Mouse (Mus musculus) stomach, embryonic 15.5 days (tissue): ENCODE results near the gene Tulp4. TPM values are rescaled to one million over a fixed set of nuclear protein-coding genes. Genes with fewer than 3 reads are reported as not detected.
"Not testable (repeated sequence)": the region's sequence is repeated elsewhere in the genome, so short reads cannot be mapped to it uniquely, and the experiment has no call there.

Experiments used
- ATAC-seq: fragments of 200-750 bp; cut with Nextera tagmentation; 2 replicates; pipeline ENCODE4 v1.8.0; 2017; ENCODE audit warnings: low read depth, moderate number of reproducible peaks, moderate TSS enrichment; ENCODE audit not compliant: insufficient read depth, low FRiP score
- H3K27ac ChIP-seq: fragments of 300-500 bp; sonication (generic); 2 replicates; pipeline ENCODE4 v1.5.1; 2015; ENCODE audit warnings: mild to moderate bottlenecking, inconsistent platforms
- H3K27me3 ChIP-seq: fragments of 300-500 bp; sonication (generic); replicated peaks from 2 replicates; pipeline ENCODE4 v1.6.1; 2015; ENCODE audit warnings: inconsistent platforms
- H3K36me3 ChIP-seq: fragments of 300-500 bp; sonication (generic); 2 replicates; pipeline ENCODE4 v1.6.1; 2015; ENCODE audit warnings: inconsistent platforms
- H3K4me1 ChIP-seq: fragments of 300-500 bp; sonication (generic); 2 replicates; pipeline ENCODE4 v1.6.1; 2015; ENCODE audit warnings: inconsistent platforms
- H3K4me2 ChIP-seq: fragments of 300-500 bp; sonication (generic); 2 replicates; pipeline ENCODE4 v1.6.1; 2015; ENCODE audit warnings: mild to moderate bottlenecking, inconsistent platforms
- H3K4me3 ChIP-seq: fragments of 300-500 bp; sonication (generic); replicated peaks from 2 replicates; pipeline ENCODE4 v1.5.1; 2015; ENCODE audit warnings: inconsistent platforms
- H3K9ac ChIP-seq: fragments of 300-500 bp; sonication (generic); 2 replicates; pipeline ENCODE4 v1.6.1; 2015; ENCODE audit warnings: inconsistent platforms
- H3K9me3 ChIP-seq: fragments of 300-500 bp; sonication (generic); 2 replicates; pipeline ENCODE4 v1.6.1; 2016; ENCODE audit warnings: inconsistent platforms
- WGBS: fragments of 180-500 bp; shearing (Covaris S2); methylation state at CpG from one replicate; pipeline ENCODE4 v1.1.7; 2015; 5-methylcytosine and 5-hydroxymethylcytosine counted together
- polyA plus RNA-seq: library from polyadenylated mRNA; unstranded; fragments of >200 nt; fragmentation: Nextera tagmentation; extraction: Ambion mirVana; gene quantifications from 2 replicates; pipeline ENCODE4 v1.2.1, GENCODE M21; 2015

The Tulp4 gene
- polyA plus RNA-seq, 1 experiment from 2014 or later, result 114 TPM

- Histone ChIP-seq H3K27me3 (no peaks in the 10 kb centered on the region), H3K4me3 (no peak overlapping the region), H3K4me2 (no peak overlapping the region), H3K4me1 (no peaks in the 10 kb centered on the region), H3K36me3 (peaks cover 7% of the 10 kb centered on the region; the same call in 1 of the 2 replicates), H3K27ac (no peak overlapping the region), H3K9ac (no peak overlapping the region), H3K9me3 (no peaks in the 10 kb centered on the region)
- no peak for ATAC-seq
- 83% methylated on average over 7 of the region's 7 CpGs for WGBS
These were observed 91.3 kb downstream of the Tulp4 start for GRCm38 (mm10) chr17:6197491-6197890.

- H3K9me3 ChIP-seq, result no peaks in the 10 kb centered on the region
- WGBS, result 89% methylated on average over 6 of the region's 6 CpGs
- no peak for ATAC-seq
- H3K4me2 ChIP-seq, result no peak overlapping the region
- H3K4me1 ChIP-seq, result no peaks in the 10 kb centered on the region
- H3K4me3 ChIP-seq, result no peak overlapping the region
- H3K27me3 ChIP-seq, result no peaks in the 10 kb centered on the region
- no peak overlapping the region for H3K27ac ChIP-seq
- H3K36me3 ChIP-seq, result peaks cover 7% of the 10 kb centered on the region; the same call in 1 of the 2 replicates
- no peak overlapping the region for H3K9ac ChIP-seq
These were observed 92.4 kb downstream of the Tulp4 start for GRCm38 (mm10) chr17:6198670-6199069.

- Histone ChIP-seq H3K4me3 (no peak overlapping the region), H3K27me3 (no peaks in the 10 kb centered on the region), H3K9me3 (no peaks in the 10 kb centered on the region), H3K4me2 (no peak overlapping the region), H3K36me3 (peaks cover 7% of the 10 kb centered on the region; the same call in 1 of the 2 replicates), H3K4me1 (no peaks in the 10 kb centered on the region), H3K27ac (no peak overlapping the region), H3K9ac (no peak overlapping the region)
- ATAC-seq, result no peak
- WGBS, result 65% methylated on average over 4 of the region's 4 CpGs
These were observed 92.9 kb downstream of the Tulp4 start for GRCm38 (mm10) chr17:6199166-6199565.

GRCm38 (mm10) chr17:6201522-6202250 lies 95.4 kb downstream of the Tulp4 start:
- Histone ChIP-seq H3K9ac (no peak overlapping the region), H3K9me3 (no peaks in the 10 kb centered on the region), H3K27ac (no peak overlapping the region), H3K4me1 (no peaks in the 10 kb centered on the region), H3K4me2 (no peak overlapping the region), H3K27me3 (no peaks in the 10 kb centered on the region), H3K36me3 (peaks cover 7% of the 10 kb centered on the region; the same call in 1 of the 2 replicates), H3K4me3 (no peak overlapping the region)
- no peak for ATAC-seq
- WGBS, result 88% methylated on average over 14 of the region's 14 CpGs

- H3K9ac ChIP-seq, result no peak overlapping the region
- H3K4me2 ChIP-seq, result no peak overlapping the region
- no peaks in the 10 kb centered on the region for H3K27me3 ChIP-seq
- no peaks in the 10 kb centered on the region for H3K9me3 ChIP-seq
- 82% methylated on average over 14 of the region's 14 CpGs for WGBS
- peaks cover 3% of the 10 kb centered on the region; the same call in 1 of the 2 replicates for H3K36me3 ChIP-seq
- no peak overlapping the region for H3K4me3 ChIP-seq
- ATAC-seq, result no peak
- H3K27ac ChIP-seq, result no peak overlapping the region
- H3K4me1 ChIP-seq, result no peaks in the 10 kb centered on the region
These were observed 96.3 kb downstream of the Tulp4 start for GRCm38 (mm10) chr17:6202389-6203110.

- H3K4me3 ChIP-seq, result no peak overlapping the region
- ATAC-seq, result no peak
- no peaks in the 10 kb centered on the region for H3K4me1 ChIP-seq
- no peak overlapping the region for H3K9ac ChIP-seq
- no peak overlapping the region for H3K27ac ChIP-seq
- WGBS, result 79% methylated on average over 7 of the region's 7 CpGs
- H3K4me2 ChIP-seq, result no peak overlapping the region
- peaks cover 3% of the 10 kb centered on the region; the same call in 1 of the 2 replicates for H3K36me3 ChIP-seq
- H3K9me3 ChIP-seq, result no peaks in the 10 kb centered on the region
- H3K27me3 ChIP-seq, result no peaks in the 10 kb centered on the region
These were observed 96.9 kb downstream of the Tulp4 start for GRCm38 (mm10) chr17:6203126-6203525.

- WGBS, result 54% methylated on average over 4 of the region's 4 CpGs
- Histone ChIP-seq H3K9me3 (no peaks in the 10 kb centered on the region), H3K4me2 (no peak overlapping the region), H3K27me3 (no peaks in the 10 kb centered on the region), H3K4me1 (no peaks in the 10 kb centered on the region), H3K9ac (no peak overlapping the region), H3K36me3 (peaks cover 3% of the 10 kb centered on the region; the same call in 1 of the 2 replicates), H3K4me3 (no peak overlapping the region), H3K27ac (no peak overlapping the region)
- ATAC-seq, result no peak
These were observed 97.6 kb downstream of the Tulp4 start for GRCm38 (mm10) chr17:6203795-6204194.

- no peak overlapping the region for H3K27ac ChIP-seq
- H3K9ac ChIP-seq, result no peak overlapping the region
- 78% methylated on average over 1 of the region's 1 CpGs for WGBS
- H3K4me3 ChIP-seq, result no peak overlapping the region
- no peaks in the 10 kb centered on the region for H3K9me3 ChIP-seq
- H3K4me1 ChIP-seq, result no peaks in the 10 kb centered on the region
- H3K4me2 ChIP-seq, result no peak overlapping the region
- H3K27me3 ChIP-seq, result no peaks in the 10 kb centered on the region
- H3K36me3 ChIP-seq, result peaks cover 17% of the 10 kb centered on the region; the same call in 1 of the 2 replicates
- no peak for ATAC-seq
These were observed 105.5 kb downstream of the Tulp4 start for GRCm38 (mm10) chr17:6211721-6212120.

- ATAC-seq, result no peak
- no peak overlapping the region for H3K4me2 ChIP-seq
- H3K4me3 ChIP-seq, result no peak overlapping the region
- H3K27ac ChIP-seq, result no peak overlapping the region
- 88% methylated on average over 4 of the region's 4 CpGs for WGBS
- H3K4me1 ChIP-seq, result no peaks in the 10 kb centered on the region
- no peaks in the 10 kb centered on the region for H3K9me3 ChIP-seq
- no peaks in the 10 kb centered on the region for H3K27me3 ChIP-seq
- H3K36me3 ChIP-seq, result peaks cover 14% of the 10 kb centered on the region; the same call in 1 of the 2 replicates
- no peak overlapping the region for H3K9ac ChIP-seq
These were observed 109.4 kb downstream of the Tulp4 start for GRCm38 (mm10) chr17:6215640-6216039.

- Histone ChIP-seq H3K4me1 (no peaks in the 10 kb centered on the region), H3K27ac (no peak overlapping the region), H3K36me3 (peaks cover 14% of the 10 kb centered on the region; the same call in 1 of the 2 replicates), H3K4me3 (no peak overlapping the region), H3K4me2 (no peak overlapping the region), H3K9ac (no peak overlapping the region), H3K27me3 (no peaks in the 10 kb centered on the region), H3K9me3 (no peaks in the 10 kb centered on the region)
- no peak for ATAC-seq
- 92% methylated on average over 10 of the region's 10 CpGs for WGBS
These were observed 110.3 kb downstream of the Tulp4 start for GRCm38 (mm10) chr17:6216514-6216913.

- not testable (repeated sequence) for H3K27me3 ChIP-seq, H3K4me3 ChIP-seq, H3K9me3 ChIP-seq, H3K9ac ChIP-seq, H3K27ac ChIP-seq, H3K4me1 ChIP-seq, H3K36me3 ChIP-seq, ATAC-seq, H3K4me2 ChIP-seq
- WGBS, result no CpG with 5 or more reads among the region's 7 CpGs
These were observed 126.4 kb downstream of the Tulp4 start for GRCm38 (mm10) chr17:6232633-6233032.

GRCm38 (mm10) chr17:6251298-6251697 lies 145.1 kb downstream of the Tulp4 start:
- not testable (repeated sequence) for ATAC-seq, H3K4me2 ChIP-seq, H3K36me3 ChIP-seq, H3K9ac ChIP-seq, H3K27ac ChIP-seq, H3K27me3 ChIP-seq, H3K4me1 ChIP-seq, H3K9me3 ChIP-seq, H3K4me3 ChIP-seq
- 81% methylated on average over 1 of the region's 1 CpGs for WGBS
